Mouse (Mus musculus): ENCODE measurements around the gene Suds3.

DNA sequence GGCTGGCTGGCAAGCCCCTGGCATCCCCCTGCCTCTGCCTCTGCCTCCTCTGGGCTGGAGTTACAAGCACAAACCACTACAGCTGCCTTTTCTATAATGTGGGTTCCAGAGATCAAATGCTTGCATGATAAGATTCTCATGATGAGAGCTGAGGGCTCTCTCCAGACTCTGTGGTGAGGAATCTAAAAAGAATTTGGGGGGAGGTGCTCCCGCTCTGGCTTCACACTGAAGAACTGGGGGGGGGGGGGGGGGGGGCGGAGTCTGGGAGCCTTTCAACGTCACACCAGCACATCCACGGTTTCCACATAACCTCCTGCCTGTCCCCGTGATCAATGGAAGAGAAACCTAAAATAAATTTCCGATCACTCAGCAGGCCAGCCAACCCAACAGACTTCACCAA, 26.1 kb downstream of the Suds3 start:
- no peak for TF ChIP-seq CTCF (IDR thresholded peaks at IDR 0.05; ENCODE audit: insufficient read depth, low read length)
- no peak for TF ChIP-seq POLR2A (IDR thresholded peaks at IDR 0.05; ENCODE audit: borderline replicate concordance, extremely low read depth, low read depth, low read length)

Data from lung, adult 2 months (tissue).